Mouse (Mus musculus) kidney, adult 2 months (tissue): Measurements from ENCODE around the gene Bcl2l1. TPM values are rescaled to one million over a fixed set of nuclear protein-coding genes. Genes with fewer than 3 reads are reported as not detected.

Source experiments
- DNase-seq: peaks from one replicate; pipeline ENCODE4 v3.0.0; 2021
- H3K27ac ChIP-seq: fragments of 200-500 bp; 2 replicates; pipeline ENCODE4 v1.5.1; 2012; ENCODE audit warnings: low read depth, low read length, control low read depth, inconsistent platforms; ENCODE audit not compliant: insufficient read depth
- H3K27me3 ChIP-seq: fragments of 200-500 bp; replicated peaks from 2 replicates; pipeline ENCODE4 v1.6.1; 2012; ENCODE audit warnings: mild to moderate bottlenecking, moderate library complexity, low read length, inconsistent platforms; ENCODE audit not compliant: control insufficient read depth, insufficient read depth
- H3K36me3 ChIP-seq: fragments of 200-500 bp; 2 replicates; pipeline ENCODE4 v1.6.1; 2012; ENCODE audit warnings: mild to moderate bottlenecking, moderate library complexity, low read length, inconsistent platforms; ENCODE audit not compliant: control insufficient read depth, insufficient read depth
- H3K4me1 ChIP-seq: fragments of 200-500 bp; 2 replicates; pipeline ENCODE4 v1.6.1; 2011; ENCODE audit warnings: low read length; ENCODE audit not compliant: control insufficient read depth, insufficient read depth
- H3K4me3 ChIP-seq: fragments of 200-500 bp; 2 replicates; pipeline ENCODE4 v1.5.1; 2011; ENCODE audit warnings: mild to moderate bottlenecking, low read depth, low read length, control low read depth; ENCODE audit not compliant: insufficient read depth
- CTCF ChIP-seq: fragments of 200-500 bp; conservative IDR thresholded peaks from 2 replicates; pipeline ENCODE4 v1.5.1; 2011; ENCODE audit warnings: low read depth, mild to moderate bottlenecking, control low read depth, low read length, moderate library complexity, mixed read lengths; ENCODE audit not compliant: insufficient read depth, insufficient read length
- POLR2A ChIP-seq: fragments of 200-500 bp; IDR thresholded peaks from one replicate; pipeline ENCODE4 v1.6.1; 2011; ENCODE audit warnings: low read depth, low read length, control low read depth
- WGBS: fragments of 180-500 bp; shearing (Covaris S2); methylation state at CpG from one replicate; pipeline ENCODE4 v1.1.7; 2018; 5-methylcytosine and 5-hydroxymethylcytosine counted together
- polyA plus RNA-seq: library from polyadenylated mRNA; depleted of rRNA; stranded (reverse); fragments of >200 nt; gene quantifications from 2 replicates; pipeline ENCODE4 v1.2.3, GENCODE M21; 2012

The Bcl2l1 gene
- polyA plus RNA-seq, 1 experiment: 126 TPM

DNA sequence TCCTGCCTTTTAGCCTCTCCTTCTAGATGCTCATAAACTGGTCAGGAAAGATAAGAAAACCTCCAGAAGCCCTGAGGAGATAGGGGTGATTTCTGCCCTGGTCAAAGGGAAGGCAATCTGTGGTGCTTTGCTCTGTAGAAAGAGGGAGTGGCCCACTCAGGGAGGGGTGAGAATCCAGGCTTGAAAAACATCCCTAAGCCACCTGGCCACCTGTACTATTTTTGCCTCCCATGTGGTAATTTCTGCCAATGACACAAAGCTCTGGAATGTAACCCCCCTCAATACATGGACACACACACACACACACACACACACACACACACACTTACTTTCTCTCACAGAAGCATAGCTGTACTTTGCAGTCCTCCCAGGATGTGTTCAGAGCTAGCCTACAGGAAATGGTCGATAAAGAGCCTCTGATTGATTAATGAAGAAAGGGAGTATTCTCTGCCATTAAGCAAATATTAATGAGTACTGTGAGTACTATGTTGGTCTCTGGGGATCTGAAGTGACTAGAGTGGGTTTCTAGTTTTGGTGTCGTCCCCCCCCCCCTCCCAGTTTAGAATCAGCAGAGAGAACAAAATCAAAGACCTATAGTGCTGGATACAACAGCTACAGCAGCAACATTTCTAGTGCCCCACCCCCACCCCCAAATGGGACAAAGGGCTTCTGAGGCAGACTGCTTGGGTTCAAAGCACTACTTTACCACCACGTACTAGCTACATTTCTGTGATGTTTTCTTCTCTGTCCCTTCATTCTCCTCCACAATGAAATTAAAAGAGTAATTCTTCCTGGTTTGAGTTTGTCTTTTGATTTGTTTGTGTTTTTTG lies 20.0 kb downstream of the Bcl2l1 start:
- TF ChIP-seq POLR2A: no peak
- TF ChIP-seq CTCF: no peak
- WGBS: 28% methylated on average over 3 of the region's 3 CpGs
- no peaks in the 10 kb centered on the region for H3K27me3 ChIP-seq
- H3K36me3 ChIP-seq: no peaks in the 10 kb centered on the region
- peak overlapping the region; percentile 58 for H3K27ac ChIP-seq
- H3K4me1 ChIP-seq: peaks cover 70% of the 10 kb centered on the region
- peak; percentile 49 for DNase-seq
- no peak overlapping the region for H3K4me3 ChIP-seq

DNA sequence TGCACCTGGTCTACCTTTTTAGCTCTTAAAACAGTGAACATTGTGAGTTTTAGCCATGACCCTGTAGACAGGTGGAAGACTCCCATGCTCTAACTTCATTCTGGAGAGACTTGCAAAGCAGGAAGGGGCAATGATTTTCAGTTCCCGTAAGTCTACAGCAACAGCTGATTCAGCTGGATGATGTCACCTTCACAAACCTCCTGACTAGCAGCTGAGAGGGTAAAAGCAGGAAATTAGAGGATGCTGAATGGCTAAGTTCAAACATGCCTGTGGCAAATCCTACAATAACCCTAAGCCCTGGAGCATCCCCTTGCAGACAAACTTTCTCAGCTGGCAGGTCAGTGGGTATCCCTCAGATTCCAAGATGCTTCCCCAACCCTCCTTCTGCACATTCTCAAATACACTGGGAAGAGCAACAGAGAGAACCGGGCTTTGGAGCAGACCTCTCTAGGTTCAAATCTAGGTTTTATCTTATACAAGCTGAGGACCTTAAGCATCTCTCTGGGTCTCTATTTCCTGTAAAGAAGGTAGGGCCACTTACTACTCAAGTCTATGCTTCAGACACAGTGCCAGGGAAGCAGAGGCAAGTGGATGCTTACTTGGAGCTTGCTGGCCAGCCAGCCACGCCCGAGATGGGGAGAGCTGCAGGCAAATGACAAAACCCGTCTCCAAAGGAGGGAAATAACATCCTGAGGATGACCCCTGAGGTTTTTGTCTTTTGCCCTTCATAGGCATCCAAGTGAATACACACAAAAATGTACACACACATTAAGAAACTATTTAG lies 21.2 kb downstream of the Bcl2l1 start:
- Histone ChIP-seq H3K36me3 (no peaks in the 10 kb centered on the region), H3K27me3 (no peaks in the 10 kb centered on the region), H3K4me3 (no peak overlapping the region), H3K4me1 (peaks cover 70% of the 10 kb centered on the region), H3K27ac (peak overlapping the region; percentile 77)
- 52% methylated on average over 5 of the region's 5 CpGs for WGBS
- DNase-seq: peak; percentile 58
- TF ChIP-seq POLR2A (no peak), CTCF (no peak)

GRCm38 (mm10) chr2:152808178-152808577 lies 23.4 kb downstream of the Bcl2l1 start:
- peak; percentile 32 for DNase-seq
- Histone ChIP-seq H3K27ac (peak overlapping the region; percentile 4; the same call in 1 of the 2 replicates), H3K4me1 (peaks cover 72% of the 10 kb centered on the region), H3K27me3 (no peaks in the 10 kb centered on the region), H3K36me3 (no peaks in the 10 kb centered on the region), H3K4me3 (no peak overlapping the region)
- TF ChIP-seq POLR2A (no peak), CTCF (no peak)
- 55% methylated on average over 3 of the region's 3 CpGs for WGBS

DNA sequence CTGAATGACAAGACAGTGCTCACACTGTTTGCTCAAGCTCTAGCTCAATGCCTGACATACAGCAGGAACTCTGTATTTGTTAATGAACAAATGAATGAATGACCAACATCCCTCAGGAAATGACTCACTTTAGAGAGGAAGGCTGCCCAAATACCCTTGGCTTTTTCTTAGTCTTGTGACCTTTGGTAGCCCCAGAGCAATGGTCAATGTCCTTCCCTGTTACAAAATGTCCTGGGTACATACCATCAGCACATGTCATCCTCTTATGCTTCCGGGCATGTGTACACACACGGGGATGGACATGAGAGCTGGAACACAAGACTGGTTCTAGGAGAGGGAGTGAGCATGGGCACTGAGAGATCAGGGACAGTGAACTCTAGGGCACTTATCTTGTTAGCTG lies 25.5 kb downstream of the Bcl2l1 start:
- TF ChIP-seq POLR2A: no peak
- TF ChIP-seq CTCF: no peak
- Histone ChIP-seq H3K27me3 (no peaks in the 10 kb centered on the region), H3K4me1 (peaks cover 60% of the 10 kb centered on the region), H3K36me3 (no peaks in the 10 kb centered on the region), H3K27ac (peak overlapping the region; percentile 63), H3K4me3 (no peak overlapping the region)
- peak; percentile 84 for DNase-seq
- whole genome bisulfite sequencing: 10% methylated on average over 2 of the region's 2 CpGs

- no peaks in the 10 kb centered on the region for H3K27me3 ChIP-seq
- no peak overlapping the region for H3K4me3 ChIP-seq
- no peaks in the 10 kb centered on the region for H3K36me3 ChIP-seq
- DNase-seq: no peak
- H3K4me1 ChIP-seq: peaks cover 56% of the 10 kb centered on the region
- H3K27ac ChIP-seq: peak overlapping the region; percentile 63
- TF ChIP-seq CTCF (no peak), POLR2A (no peak)
- WGBS: 38% methylated on average over 5 of the region's 5 CpGs
These were observed 26.4 kb downstream of the Bcl2l1 start for GRCm38 (mm10) chr2:152805111-152805490.

DNA sequence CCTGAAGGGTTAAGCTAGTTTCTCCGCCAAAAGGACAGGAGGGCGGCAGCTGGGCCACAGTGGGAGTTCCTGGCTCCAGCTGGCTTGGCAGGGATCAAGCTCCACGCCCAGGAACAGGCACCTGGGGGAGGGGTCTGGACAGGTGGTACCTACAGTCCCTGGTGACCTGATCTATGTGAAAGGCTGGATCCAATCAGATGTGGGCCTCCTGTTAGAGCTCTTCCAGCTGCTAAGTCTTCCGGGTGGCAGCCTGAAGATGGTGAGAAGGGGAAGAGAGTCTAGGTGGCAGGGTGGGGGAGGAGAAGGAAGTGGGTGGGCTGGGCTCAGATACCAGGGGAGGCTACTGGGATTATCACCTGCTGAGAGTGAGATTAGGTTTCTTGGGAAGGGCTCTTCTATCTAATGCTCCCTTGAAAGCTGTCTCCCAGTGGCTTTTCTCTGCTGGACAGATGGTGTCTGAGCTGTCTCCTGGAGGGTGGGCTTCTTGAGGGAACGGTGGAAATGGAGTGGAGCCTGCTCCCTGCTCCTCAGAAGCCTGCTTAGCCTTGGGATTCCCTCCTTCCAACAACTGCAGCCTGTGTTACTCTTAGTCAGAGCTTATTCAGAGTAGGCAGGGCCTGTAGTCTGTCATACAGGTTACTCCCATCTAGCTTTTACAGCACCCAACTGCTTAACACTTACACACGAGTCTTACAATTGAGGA lies 27.0 kb downstream of the Bcl2l1 start:
- H3K36me3 ChIP-seq: no peaks in the 10 kb centered on the region
- TF ChIP-seq POLR2A: no peak
- TF ChIP-seq CTCF: no peak
- H3K27ac ChIP-seq: peak overlapping the region; percentile 63
- H3K27me3 ChIP-seq: no peaks in the 10 kb centered on the region
- H3K4me3 ChIP-seq: no peak overlapping the region
- peaks cover 53% of the 10 kb centered on the region for H3K4me1 ChIP-seq
- WGBS: 6% methylated on average over 6 of the region's 6 CpGs
- DNase-seq: peak; percentile 72

DNA sequence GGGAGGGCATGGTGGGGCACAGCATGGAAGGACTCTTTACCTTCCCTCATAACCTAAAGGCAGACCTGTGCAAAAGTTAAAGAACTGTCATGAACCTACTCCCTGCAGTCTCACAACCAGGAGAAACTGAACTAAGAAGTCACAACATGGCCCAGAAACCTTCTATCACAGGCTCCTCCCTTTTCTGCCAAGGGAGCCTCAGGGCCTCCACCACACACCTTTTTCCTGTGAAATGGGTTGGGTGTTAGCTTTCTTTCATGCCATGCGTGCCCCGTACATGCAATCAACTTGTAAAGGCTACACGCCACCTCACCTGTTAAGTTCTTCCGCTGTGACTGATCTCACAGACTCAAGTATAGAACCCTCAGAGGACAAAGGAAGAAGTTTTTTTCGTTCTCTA lies 28.4 kb downstream of the Bcl2l1 start:
- H3K4me3 ChIP-seq: no peak overlapping the region
- TF ChIP-seq POLR2A: no peak
- TF ChIP-seq CTCF: no peak
- no peaks in the 10 kb centered on the region for H3K27me3 ChIP-seq
- 0 out of 2 replicates have a peak overlapping the region, but pooled peaks have one; percentile 2 for H3K27ac ChIP-seq
- H3K36me3 ChIP-seq: no peaks in the 10 kb centered on the region
- no peak for DNase-seq
- peaks cover 48% of the 10 kb centered on the region for H3K4me1 ChIP-seq
- 91% methylated on average over 5 of the region's 5 CpGs for WGBS
